Mouse (Mus musculus): ENCODE data around the gene Dlg5. TPM values are rescaled to one million over a fixed set of nuclear protein-coding genes. Genes with fewer than 3 reads are reported as not detected.

The Dlg5 gene
- total RNA-seq, 2 experiments from 2014 or later, result 1.8 to 3.4 TPM

- no peak for ATAC-seq (replicated peaks; ENCODE audit: low FRiP score, poor library complexity, severe bottlenecking)
Measured at GRCm38 (mm10) chr14:24235954-24236353, 9.8 kb downstream of the Dlg5 start.

DNA sequence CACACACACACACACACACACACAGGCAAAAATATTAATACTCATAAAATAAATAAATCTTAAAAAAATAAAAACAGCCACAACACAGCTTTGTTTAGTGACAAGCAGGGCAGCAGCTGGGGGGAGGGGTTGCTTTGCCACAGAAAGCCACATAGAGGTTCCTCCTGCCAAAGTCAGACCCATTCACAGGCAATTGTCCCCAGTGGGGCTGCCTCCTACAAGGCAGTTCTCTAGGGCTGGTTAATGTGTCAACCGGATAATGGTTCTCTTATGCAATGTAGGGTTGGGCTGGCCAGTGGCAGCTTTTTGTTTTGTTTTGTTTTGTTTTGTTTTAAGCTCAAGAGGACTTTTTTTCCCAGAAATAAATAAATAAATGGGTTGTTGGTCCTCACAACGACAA is 11.3 kb downstream of the Dlg5 start:
- ATAC-seq (replicated peaks; ENCODE audit: low FRiP score, poor library complexity, severe bottlenecking), result no peak

- no peak for ATAC-seq (replicated peaks; ENCODE audit: low FRiP score, poor library complexity, severe bottlenecking)
Measured at GRCm38 (mm10) chr14:24232641-24233633, 12.8 kb downstream of the Dlg5 start.

- no peak for ATAC-seq (replicated peaks; ENCODE audit: low FRiP score, poor library complexity, severe bottlenecking)
Measured at GRCm38 (mm10) chr14:24228549-24228948, 17.2 kb downstream of the Dlg5 start.

- ATAC-seq (replicated peaks; ENCODE audit: low FRiP score, poor library complexity, severe bottlenecking), result no peak
Measured at GRCm38 (mm10) chr14:24227015-24227414, 18.7 kb downstream of the Dlg5 start.

DNA sequence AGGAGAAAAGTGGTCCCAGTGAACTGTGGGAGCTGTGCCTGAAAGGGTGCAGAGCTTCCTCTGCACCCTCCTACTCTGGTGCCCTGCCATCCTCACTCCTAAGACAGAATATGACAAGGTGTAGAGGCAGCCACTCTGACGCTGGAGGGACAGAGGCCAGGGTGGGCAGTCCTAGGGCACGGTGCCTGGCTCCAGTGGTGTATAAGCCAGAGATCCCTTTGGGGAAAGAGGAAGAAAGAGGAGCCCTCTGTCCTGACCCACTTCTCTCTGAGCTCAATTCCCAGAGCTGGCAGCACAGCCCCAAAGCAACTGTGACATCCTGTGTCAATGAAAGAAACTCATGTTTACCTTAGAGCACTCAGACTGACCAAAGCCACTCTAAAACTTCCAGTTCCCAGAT is 19.4 kb downstream of the Dlg5 start:
- ATAC-seq (replicated peaks; ENCODE audit: low FRiP score, poor library complexity, severe bottlenecking), result no peak

GRCm38 (mm10) chr14:24222759-24223158 is 23.0 kb downstream of the Dlg5 start:
- no peak for ATAC-seq (replicated peaks; ENCODE audit: low FRiP score, poor library complexity, severe bottlenecking)

- no peak for ATAC-seq (replicated peaks; ENCODE audit: low FRiP score, poor library complexity, severe bottlenecking)
Measured at GRCm38 (mm10) chr14:24222273-24222672, 23.4 kb downstream of the Dlg5 start.

- no peak for ATAC-seq (replicated peaks; ENCODE audit: low FRiP score, poor library complexity, severe bottlenecking)
Measured at GRCm38 (mm10) chr14:24217362-24217722, 28.4 kb downstream of the Dlg5 start.

DNA sequence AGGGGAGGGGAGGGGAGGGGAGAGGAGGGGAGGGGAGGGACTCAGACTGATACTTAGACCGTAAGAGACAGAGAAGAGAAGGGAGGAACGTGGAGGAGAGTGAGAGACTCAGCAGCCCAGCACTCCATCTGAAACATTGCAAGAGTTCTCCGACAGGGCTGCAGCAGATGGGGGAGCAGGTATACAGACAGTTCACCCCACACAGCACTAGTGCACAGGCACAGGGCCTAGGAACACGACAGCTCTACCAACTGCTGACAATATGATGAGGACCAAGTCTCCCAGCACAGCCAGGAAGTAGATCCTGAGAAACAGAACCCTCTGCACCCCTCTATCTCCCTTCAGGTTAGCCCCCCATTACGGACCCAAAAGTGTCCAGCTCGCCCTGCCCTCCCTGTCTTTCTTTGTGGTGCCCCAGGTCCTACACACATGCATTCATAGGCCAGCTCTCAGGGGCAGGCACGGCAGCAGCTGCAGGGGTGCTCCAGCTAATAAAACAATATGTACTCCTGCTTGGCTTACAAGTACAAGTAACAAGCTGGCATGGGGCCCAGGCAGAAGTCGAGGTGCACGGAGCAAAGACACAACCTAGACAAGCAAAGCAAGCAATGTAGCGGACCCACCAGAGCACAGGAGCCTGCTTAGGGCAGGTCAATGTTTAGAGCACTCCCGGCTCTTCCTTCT is 28.9 kb downstream of the Dlg5 start:
- ATAC-seq (replicated peaks; ENCODE audit: low FRiP score, poor library complexity, severe bottlenecking), result no peak

DNA sequence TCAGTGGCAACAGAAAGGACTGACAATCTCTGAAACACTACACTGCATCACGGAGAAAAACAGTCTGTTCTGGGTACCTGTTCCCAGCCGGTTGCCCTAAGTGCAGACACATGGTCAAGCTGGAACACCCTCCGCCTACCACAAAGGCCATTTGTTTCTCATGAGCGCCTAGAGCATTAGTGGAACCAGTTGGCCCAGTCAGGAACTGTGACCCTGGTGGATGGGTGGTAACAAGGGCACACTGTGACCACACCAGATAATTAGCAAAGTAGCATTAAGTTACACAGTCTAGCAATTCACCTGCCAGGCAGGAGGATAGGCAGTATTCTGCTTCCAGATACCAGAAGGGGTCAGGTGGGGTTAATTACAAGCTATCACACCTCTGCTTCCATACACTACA is 29.7 kb downstream of the Dlg5 start:
- ATAC-seq (replicated peaks; ENCODE audit: low FRiP score, poor library complexity, severe bottlenecking), result no peak

- no peak for ATAC-seq (replicated peaks; ENCODE audit: low FRiP score, poor library complexity, severe bottlenecking)
Measured at GRCm38 (mm10) chr14:24214436-24214835, 31.3 kb downstream of the Dlg5 start.

DNA sequence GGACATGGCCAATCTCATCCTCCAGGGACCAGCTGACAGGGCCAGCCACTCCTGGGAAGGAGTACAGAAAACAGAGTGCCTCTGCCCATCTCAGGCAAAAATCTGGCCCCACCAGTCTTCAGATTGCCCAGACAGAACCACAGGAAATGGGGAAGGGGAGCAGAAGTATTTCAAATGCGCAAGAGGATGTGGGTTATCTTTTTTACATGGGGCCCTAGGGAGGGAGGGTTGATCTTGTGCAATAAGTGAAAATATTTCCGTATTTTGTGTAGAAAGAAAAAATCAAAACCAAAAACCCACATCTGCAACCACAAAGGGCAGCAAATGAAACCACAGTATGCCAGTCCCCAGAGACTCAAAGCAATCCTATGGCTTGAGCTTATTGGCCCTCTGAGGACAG is 32.4 kb downstream of the Dlg5 start:
- ATAC-seq (replicated peaks; ENCODE audit: low FRiP score, poor library complexity, severe bottlenecking), result no peak

DNA sequence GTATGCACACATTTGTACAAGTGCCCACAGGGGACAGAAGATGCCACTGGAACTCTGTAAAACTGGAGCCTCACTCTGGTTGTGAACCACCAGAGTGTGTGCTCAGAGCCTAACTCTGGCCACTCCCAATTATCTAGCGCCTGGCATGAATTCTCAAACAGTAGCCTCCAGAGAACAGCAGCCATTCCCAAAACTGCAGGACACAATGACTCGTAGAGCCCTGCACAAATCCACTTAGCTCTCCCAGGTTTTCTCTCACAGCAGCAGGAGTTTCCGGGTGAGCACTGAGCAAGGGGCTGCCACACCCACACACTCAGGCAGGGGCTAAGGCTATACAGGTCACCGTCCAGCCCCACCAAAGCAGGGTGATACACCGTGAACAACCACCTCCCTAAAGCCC is 32.9 kb downstream of the Dlg5 start:
- no peak for ATAC-seq (replicated peaks; ENCODE audit: low FRiP score, poor library complexity, severe bottlenecking)

DNA sequence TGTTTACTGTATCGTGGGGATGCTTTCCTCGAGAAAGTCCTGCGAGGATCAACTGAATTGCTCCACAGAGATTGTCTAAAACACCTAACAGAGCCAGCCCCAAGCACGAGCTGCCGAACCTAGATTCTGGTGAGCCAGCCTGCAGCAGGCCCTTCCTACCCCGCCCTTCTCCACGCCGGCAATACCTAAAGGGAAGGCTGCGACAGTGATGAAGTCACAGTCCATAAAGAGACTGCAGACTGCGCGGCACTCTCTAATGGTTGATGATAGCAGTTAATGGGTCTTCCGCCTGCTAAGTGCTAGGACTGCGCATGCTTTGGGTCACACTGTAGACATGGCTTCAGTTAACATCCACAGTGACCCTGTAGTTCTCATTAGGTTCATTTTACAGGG is 38.4 kb downstream of the Dlg5 start:
- no peak for ATAC-seq (replicated peaks; ENCODE audit: low FRiP score, poor library complexity, severe bottlenecking)

DNA sequence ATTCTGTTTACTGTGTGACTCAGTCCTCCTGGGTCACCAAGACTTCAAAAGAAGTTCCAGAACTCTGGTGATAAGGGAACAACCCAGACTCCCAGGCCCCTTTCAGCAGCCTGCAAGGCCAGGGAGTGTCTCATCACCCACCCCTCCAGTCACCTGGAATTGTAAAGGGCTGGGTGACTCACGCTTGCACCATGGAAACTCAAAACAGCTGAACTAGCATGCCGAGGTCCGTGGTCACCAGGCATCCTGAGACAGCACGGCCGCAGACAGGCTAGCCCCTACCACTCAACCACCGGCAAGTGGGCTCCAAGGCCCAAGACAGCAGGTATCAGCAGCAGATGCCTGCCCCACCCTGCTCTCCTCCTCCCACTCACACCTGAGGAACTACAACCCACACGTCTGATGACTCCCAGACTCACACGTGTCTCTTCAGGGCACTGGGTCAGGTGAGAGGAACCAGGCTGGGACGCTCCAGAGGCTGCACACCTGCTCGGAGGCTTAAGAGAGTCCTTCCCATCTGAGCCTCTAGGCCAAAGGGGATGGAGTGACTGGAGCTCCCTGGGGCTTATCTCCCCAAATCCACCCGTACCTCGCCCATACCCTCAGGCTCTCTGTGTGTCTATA is 38.9 kb downstream of the Dlg5 start:
- ATAC-seq (replicated peaks; ENCODE audit: low FRiP score, poor library complexity, severe bottlenecking), result no peak

- no peak for ATAC-seq (replicated peaks; ENCODE audit: low FRiP score, poor library complexity, severe bottlenecking)
Measured at GRCm38 (mm10) chr14:24206314-24206713, 39.4 kb downstream of the Dlg5 start.

GRCm38 (mm10) chr14:24205281-24205871 is 40.3 kb downstream of the Dlg5 start:
- ATAC-seq (replicated peaks; ENCODE audit: low FRiP score, poor library complexity, severe bottlenecking), result no peak

DNA sequence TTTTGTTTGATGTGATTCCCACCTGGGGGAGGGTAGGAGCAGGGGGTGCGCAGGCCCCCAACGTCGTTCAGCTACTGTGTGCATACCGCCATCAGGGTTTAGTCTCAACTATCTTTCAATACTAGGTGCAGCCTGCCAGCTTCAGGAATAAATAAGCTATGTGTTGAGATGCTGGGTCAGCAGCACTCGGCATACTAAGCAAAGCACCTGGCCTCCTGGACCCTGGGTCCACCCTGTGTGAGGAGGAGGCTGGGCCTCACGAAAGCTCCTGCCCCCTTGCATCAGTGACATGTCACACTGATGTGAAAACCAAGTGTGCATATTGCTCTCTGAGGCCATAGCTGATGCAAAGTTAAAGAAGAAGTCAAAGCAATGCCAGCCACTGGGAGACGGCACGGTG is 42.5 kb downstream of the Dlg5 start:
- no peak for ATAC-seq (replicated peaks; ENCODE audit: low FRiP score, poor library complexity, severe bottlenecking)

DNA sequence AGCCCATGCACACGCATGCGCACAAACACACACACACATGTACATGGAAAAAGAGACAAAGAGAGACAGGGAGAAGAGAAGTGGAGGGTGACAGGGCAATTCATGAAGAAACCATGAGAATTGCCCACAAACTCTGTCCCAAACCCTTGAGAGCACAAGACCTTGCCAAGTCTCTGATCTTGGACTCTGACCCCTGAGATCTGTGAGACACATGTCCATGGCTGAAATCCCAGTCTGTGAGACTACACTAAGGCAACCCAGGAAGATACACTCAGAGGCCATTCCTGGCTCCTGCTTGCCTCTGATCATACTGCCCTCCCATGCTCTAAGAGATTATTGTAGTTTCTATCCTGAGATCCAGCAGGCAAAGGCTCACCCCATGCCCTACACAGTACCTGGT is 44.9 kb downstream of the Dlg5 start:
- ATAC-seq (replicated peaks; ENCODE audit: low FRiP score, poor library complexity, severe bottlenecking), result no peak

Measured in erythroid progenitor cell, adult 5-6 weeks (primary cell).